ENCODE assay signal across 35 mouse cellular contexts in genomic region chr9:16496331-16496730, GRCm38 (mm10).
"Had no signal": no experiment of that assay in that cellular context is flagged by ENCODE, and none has a peak within 500 bp of the region (broad histone marks: within the 10 kb centered on the region; RNA-seq: fewer than 3 reads in every experiment).

No protein-coding gene starts in this region.

- H3K36me3 ChIP-seq: heart, embryonic 10.5 days; heart, embryonic 12.5 days; heart, embryonic 13.5 days; heart, embryonic 15.5 days; hindbrain, embryonic 10.5 days; hindbrain, embryonic 12.5 days; hindbrain, embryonic 13.5 days; hindbrain, embryonic 15.5 days; intestine, embryonic 15.5 days; kidney, embryonic 15.5 days had no signal

- H3K4me3 ChIP-seq: heart, embryonic 10.5 days; heart, embryonic 12.5 days; heart, embryonic 13.5 days; heart, embryonic 15.5 days; hindbrain, embryonic 10.5 days; hindbrain, embryonic 12.5 days; hindbrain, embryonic 13.5 days; hindbrain, embryonic 15.5 days; intestine, embryonic 15.5 days; kidney, embryonic 15.5 days; layer of hippocampus, adult 2 months had no signal

- H3K27ac ChIP-seq: heart, embryonic 10.5 days; heart, embryonic 13.5 days; heart, embryonic 15.5 days; hindbrain, embryonic 10.5 days; hindbrain, embryonic 12.5 days; hindbrain, embryonic 13.5 days; hindbrain, embryonic 14.5 days; hindbrain, embryonic 15.5 days; hindbrain, postnatal 0 days; intestine, embryonic 15.5 days; kidney, embryonic 15.5 days; kidney, postnatal 0 days; layer of hippocampus, adult 2 months had no signal

- ATAC-seq: hindbrain, embryonic 16.5 days; hindbrain, postnatal 0 days; inflammation-experienced regulatory T-cells, adult 6 months; intestine, embryonic 15.5 days; intestine, embryonic 16.5 days; intestine, postnatal 0 days had no signal

- H3K4me2 ChIP-seq: heart, embryonic 11.5 days; heart, embryonic 12.5 days; heart, embryonic 13.5 days; heart, embryonic 15.5 days; hindbrain, embryonic 12.5 days; hindbrain, embryonic 13.5 days; hindbrain, embryonic 14.5 days; hindbrain, embryonic 15.5 days; intestine, embryonic 15.5 days; kidney, embryonic 15.5 days had no signal

- H3K27me3 ChIP-seq: hindbrain, embryonic 12.5 days; hindbrain, embryonic 13.5 days; hindbrain, embryonic 15.5 days had no signal

- H3K9me3 ChIP-seq: heart, embryonic 10.5 days; heart, embryonic 12.5 days; heart, embryonic 13.5 days; heart, embryonic 15.5 days; hindbrain, embryonic 10.5 days; hindbrain, embryonic 12.5 days; hindbrain, embryonic 13.5 days; hindbrain, embryonic 15.5 days; intestine, embryonic 15.5 days; kidney, embryonic 15.5 days had no signal

- H3K9ac ChIP-seq: heart, embryonic 12.5 days; heart, embryonic 13.5 days; heart, embryonic 15.5 days; hindbrain, embryonic 12.5 days; hindbrain, embryonic 13.5 days; hindbrain, embryonic 14.5 days; hindbrain, embryonic 15.5 days; intestine, embryonic 15.5 days; kidney, embryonic 15.5 days had no signal

- DNase-seq: heart, postnatal 10 days; heart, postnatal 14 days; heart, postnatal 36 days; heart, postnatal 4 days; kidney, adult 11 months; kidney, adult 18-20 months; kidney, adult 2 months; kidney, adult 8-10 months; kidney, adult 9 months; kidney, postnatal 10 days; kidney, postnatal 14 days; kidney, postnatal 25 days; kidney, postnatal 36 days; kidney, postnatal 4 days; layer of hippocampus, adult 9-11 months; layer of hippocampus, postnatal 36 days had no signal
